Mouse (Mus musculus) left cerebral cortex, postnatal 36 days (tissue): ENCODE results near the gene Sox21. TPM values are rescaled to one million over a fixed set of nuclear protein-coding genes. Genes with fewer than 3 reads are reported as not detected.

Experiments
- DNase-seq, 2 experiments: peaks; one replicate each; pipeline ENCODE4 v3.0.0; 2021 to 2022; ENCODE audit warnings: low spot score in 2 of 2, mixed read lengths in 1 of 2
- intact Hi-C: fragments of 180-260 bp; cut with DNase I; formaldehyde crosslinking; loops from one replicate; pipeline ENCODE4 v1.15.1; 2025
- total RNA-seq, 2 experiments: library from RNA; stranded (reverse); gene quantifications; 2 replicates each; pipeline ENCODE4 v1.2.3; 2021

Sox21 gene
- total RNA-seq, 2 experiments from 2014 or later: 7.9 to 11.2 TPM

DNA sequence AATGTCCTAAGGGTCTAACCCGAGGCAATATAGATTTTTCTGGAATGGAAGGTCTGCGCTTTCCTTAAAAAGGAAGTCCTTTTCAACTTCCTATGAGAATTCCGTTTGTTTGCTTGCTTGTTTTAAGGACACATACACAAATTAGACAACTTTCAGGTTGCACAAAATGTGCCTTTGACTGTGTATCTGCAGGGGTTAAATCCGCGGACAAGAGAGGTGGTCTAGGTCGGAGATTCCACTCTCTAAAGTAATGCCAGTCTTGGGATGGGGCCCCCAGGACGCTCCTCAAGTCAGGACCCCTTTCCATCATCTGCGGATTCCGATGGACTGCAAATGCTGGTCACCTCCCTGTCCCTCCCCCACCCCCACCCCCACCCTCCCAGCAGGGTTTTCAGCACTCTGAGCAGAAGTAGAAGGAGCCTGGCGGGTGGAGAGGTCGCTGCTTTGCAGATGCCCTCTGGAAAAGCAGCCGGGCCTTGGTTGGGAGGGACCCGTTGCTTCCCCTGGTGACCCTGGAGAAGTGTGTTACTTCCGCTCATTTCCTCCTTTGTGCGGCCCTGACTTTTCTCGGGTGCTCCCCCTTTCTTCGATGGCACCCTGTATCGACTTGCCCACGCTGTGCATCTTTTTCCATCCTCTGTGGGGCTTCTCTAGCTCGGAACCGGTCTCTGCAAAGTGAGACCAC, 10.2 kb downstream of the Sox21 start:
- intact Hi-C loops: no loop called here
- DNase-seq: no peak

DNA sequence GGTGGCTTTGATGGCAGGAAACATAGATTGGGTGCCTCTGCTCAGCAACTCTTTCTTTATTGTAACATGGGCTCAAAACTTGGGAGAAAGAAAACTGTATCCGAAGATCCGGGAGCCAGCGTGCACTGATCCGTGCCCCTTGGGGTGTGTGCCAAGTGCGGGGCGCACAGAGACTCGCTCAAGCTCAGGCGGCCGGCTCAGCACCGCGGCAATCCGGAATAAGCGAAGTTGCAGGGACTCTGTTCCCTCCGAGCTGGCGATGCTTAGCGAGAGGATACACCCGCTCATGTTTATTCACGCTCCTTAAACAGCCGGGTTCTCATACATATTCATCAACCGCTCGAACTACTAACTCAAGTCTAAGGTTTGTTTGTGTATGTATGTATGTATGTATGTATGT, 10.9 kb downstream of the Sox21 start:
- no peak for DNase-seq
- intact Hi-C loops: no loop called here

DNA sequence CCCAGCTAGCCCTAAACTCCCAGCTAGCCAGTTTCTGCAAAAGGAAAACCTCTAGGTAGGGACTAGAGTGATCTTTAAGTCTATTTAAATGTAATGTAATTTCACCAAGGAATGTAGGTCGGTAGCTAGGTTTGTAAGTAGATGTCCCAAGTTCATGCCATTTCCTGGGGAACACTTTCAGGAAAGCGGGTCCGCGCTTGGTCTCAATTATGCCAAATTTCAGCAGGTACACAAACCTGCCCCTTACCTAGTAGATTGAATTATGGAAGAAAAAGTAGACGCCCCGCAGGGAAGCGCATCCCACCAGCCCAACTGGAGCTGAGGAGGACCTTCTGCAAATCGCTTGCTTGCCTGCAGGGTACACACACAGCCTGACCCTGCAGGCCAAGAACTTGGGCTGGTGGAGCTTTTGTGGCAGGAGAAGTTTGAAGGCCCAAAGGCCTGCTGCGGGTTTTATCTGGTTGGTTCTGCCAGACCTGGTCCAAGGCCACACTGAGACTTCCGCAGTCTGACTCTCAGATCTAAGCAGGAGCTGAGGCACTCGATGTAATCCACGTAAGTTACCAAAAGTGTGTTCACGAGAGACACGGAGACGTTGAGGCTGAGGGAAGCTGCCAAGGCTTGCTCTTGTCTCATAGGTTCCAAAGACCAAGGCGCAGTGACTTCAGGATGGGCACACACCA, 11.6 kb downstream of the Sox21 start:
- intact Hi-C loops: no loop called here

GRCm38 (mm10) chr14:118220885-118221284, 15.9 kb downstream of the Sox21 start:
- DNase-seq: no peak
- intact Hi-C loops: no loop called here

More for the DNA sequence above, 11.6 kb downstream of the Sox21 start:
- DNase-seq: no peak

- DNase-seq: no peak
- intact Hi-C loops: no loop called here
Observed at GRCm38 (mm10) chr14:118216826-118217225, 20.0 kb downstream of the Sox21 start.

- no peak for DNase-seq
- intact Hi-C loops: loop anchor here (5.0 kb wide), 1 partner anchor 380 kb away; no protein-coding TSS in a partner anchor
Observed at GRCm38 (mm10) chr14:118212188-118212804, 24.5 kb downstream of the Sox21 start.

- intact Hi-C loops: loop anchor here (5.0 kb wide), 1 partner anchor 383 kb away; no protein-coding TSS in a partner anchor
- no peak for DNase-seq
Observed at GRCm38 (mm10) chr14:118209642-118210041, 27.2 kb downstream of the Sox21 start.

GRCm38 (mm10) chr14:118207347-118207746, 29.5 kb downstream of the Sox21 start:
- DNase-seq: no peak
- intact Hi-C loops: no loop called here

DNA sequence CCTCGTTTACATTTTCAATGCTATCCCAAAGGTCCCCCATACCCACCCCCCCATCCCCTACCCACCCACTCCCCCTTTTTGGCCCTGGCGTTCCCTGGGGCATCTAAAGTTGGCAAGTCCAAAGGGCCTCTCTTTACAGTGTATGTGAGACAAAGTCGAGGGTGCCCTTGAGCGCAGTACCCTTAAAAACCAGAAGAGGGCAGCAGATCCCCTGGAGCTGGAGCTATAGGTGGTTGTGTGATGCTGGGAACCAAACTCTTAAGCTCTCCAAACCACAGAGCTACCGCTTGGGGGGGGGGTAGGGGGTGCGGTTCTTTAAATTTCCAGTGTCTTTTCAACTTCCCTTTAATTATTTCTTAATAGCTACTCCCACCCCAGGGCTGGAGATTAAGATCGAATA, 33.8 kb downstream of the Sox21 start:
- intact Hi-C loops: no loop called here

GRCm38 (mm10) chr14:118202006-118202405, 34.8 kb downstream of the Sox21 start:
- intact Hi-C loops: no loop called here
- DNase-seq: no peak

More for the DNA sequence above, 33.8 kb downstream of the Sox21 start:
- no peak for DNase-seq

DNA sequence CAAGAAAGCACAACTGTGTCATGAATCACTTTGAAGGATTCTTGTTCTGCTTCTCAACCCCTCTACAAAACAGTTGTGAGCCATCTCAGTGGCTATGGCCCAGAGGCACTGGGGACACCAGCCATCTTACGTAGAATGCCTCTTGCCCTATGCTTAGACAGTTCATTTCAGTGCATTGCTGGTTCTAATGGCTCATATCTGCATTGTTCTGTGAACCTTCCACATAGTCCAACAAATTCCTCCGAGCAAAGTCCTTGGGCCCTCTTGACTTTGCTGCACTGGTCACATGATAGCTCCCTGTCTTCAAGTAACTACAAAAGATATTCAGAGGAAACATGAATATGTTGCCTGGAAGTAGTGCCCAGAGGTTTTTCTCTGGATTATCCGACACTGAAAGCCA, 36.1 kb downstream of the Sox21 start:
- intact Hi-C loops: no loop called here
- no peak for DNase-seq

DNA sequence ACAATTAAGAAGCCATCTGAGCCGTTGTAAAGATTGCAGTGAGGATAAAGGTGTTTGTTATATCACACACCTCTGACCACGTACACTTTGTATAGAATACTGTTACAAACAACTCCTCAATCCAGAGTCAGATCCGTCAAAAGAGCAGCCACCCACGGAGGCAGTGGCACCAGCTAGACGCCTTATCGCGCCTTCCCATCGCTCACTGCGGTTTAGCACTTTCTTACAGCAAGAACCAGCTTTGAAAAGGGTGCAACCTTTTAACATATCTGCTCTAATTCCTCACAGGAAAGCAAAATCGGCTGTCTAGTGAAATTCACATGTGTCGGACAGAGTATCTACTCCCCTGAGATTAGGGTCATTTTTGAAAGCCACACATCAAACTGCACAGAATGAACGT, 39.8 kb downstream of the Sox21 start:
- no peak for DNase-seq
- intact Hi-C loops: no loop called here

- no peak for DNase-seq
- intact Hi-C loops: no loop called here
Observed at GRCm38 (mm10) chr14:118194219-118194914, 42.5 kb downstream of the Sox21 start.

GRCm38 (mm10) chr14:118193663-118194062, 43.2 kb downstream of the Sox21 start:
- intact Hi-C loops: no loop called here
- DNase-seq: no peak

GRCm38 (mm10) chr14:118193001-118193628, 43.7 kb downstream of the Sox21 start:
- no peak for DNase-seq
- intact Hi-C loops: no loop called here

DNA sequence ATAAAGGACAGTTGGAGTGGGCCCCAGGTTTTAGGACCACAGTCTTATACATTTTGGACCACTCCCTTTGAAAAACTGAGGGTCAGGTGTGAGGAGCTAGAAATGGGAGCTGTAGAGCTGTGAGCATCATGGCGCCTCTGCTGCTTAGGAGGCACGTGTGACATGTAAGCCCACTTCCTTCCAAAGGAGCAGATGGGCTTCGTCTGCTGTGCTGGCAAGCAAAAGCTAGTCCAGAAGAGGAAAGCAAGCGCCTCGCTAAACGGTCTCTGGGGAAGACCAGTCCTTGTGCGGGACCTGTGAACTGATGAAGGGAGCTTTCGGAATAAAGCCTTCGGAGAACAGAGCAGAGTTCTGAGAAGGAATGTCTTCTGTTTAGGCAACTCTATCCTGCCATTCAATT, 45.4 kb downstream of the Sox21 start:
- intact Hi-C loops: no loop called here
- DNase-seq: no peak
